Mouse (Mus musculus): ENCODE measurements around the gene Git1.

- TF ChIP-seq POLR2A (IDR thresholded peaks at IDR 0.05; ENCODE audit: borderline replicate concordance, extremely low read depth, insufficient read depth, insufficient read length, poor library complexity, severe bottlenecking) (no peak), CTCF (IDR thresholded peaks at IDR 0.05; ENCODE audit: borderline replicate concordance, extremely low read depth, insufficient read depth, insufficient read length) (no peak)
Observed at GRCm38 (mm10) chr11:77466544-77466943, 26.8 kb upstream of the Git1 start.
